In the genomic region with DNA sequence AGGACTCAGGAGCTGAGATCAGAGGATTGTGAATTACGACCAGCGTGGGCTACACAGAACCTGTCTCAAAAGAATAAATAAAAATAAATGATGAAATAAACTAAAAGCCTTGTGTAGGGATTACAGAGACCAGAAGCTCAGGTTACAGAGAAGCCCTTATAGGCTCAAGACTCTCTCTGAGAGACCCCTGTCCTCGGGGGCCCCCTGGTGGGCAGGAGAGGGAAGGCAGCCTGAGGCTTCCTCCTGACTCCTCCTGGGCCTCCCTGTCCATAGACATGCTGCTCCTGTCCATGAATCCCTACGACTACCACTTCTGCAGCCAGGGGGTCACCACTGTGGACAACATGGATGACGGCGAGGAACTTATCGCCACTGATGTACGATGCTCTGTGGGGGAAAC, we compare ENCODE assay signal across 8 mouse cellular contexts. TPM values are rescaled to one million over a fixed set of nuclear protein-coding genes. Genes with fewer than 3 reads are reported as not detected.
DNase-seq lines count a peak whose midpoint lies in the region; ATAC-seq lines count a peak whose summit lies in the region.

No protein-coding gene starts in this region.

- WGBS in embryonic facial prominence, embryonic 11.5 days, result 22% methylated on average over 8 of the region's 8 CpGs
- WGBS in kidney, embryonic 14.5 days, result 21% methylated on average over 8 of the region's 8 CpGs

- H3K4me1 ChIP-seq in embryonic facial prominence, embryonic 11.5 days (ENCODE audit: control insufficient read depth, insufficient read depth, low read length), result no peaks in the 10 kb centered on the region
- H3K4me1 ChIP-seq in kidney, embryonic 14.5 days (ENCODE audit: control insufficient read depth, insufficient read depth, low read length), result no peaks in the 10 kb centered on the region

- no peak overlapping the region for H3K9ac ChIP-seq in embryonic facial prominence, embryonic 11.5 days (replicated peaks; ENCODE audit: low read length)
- H3K9ac ChIP-seq in kidney, embryonic 14.5 days (ENCODE audit: low read depth, low read length), result no peak overlapping the region

- H3K9me3 ChIP-seq in embryonic facial prominence, embryonic 11.5 days (replicated peaks; ENCODE audit: control insufficient read depth, low read length), result no peaks in the 10 kb centered on the region
- no peaks in the 10 kb centered on the region for H3K9me3 ChIP-seq in kidney, embryonic 14.5 days (ENCODE audit: control insufficient read depth, low read length)

- ATAC-seq in embryonic facial prominence, embryonic 11.5 days (replicated peaks; ENCODE audit: insufficient number of reproducible peaks, low FRiP score, low TSS enrichment, low read depth), result peak; percentile 48; the same call in 1 of the 2 replicates
- peak; percentile 73 for ATAC-seq in kidney, embryonic 14.5 days (ENCODE audit: low FRiP score, low TSS enrichment)

- no peak overlapping the region for H3K27ac ChIP-seq in embryonic facial prominence, embryonic 11.5 days (replicated peaks; ENCODE audit: low read depth, low read length)
- H3K27ac ChIP-seq in kidney, embryonic 14.5 days (ENCODE audit: low read depth, low read length), result no peak overlapping the region

- no peaks in the 10 kb centered on the region for H3K27me3 ChIP-seq in embryonic facial prominence, embryonic 11.5 days (ENCODE audit: control insufficient read depth, insufficient read depth, low read length)
- H3K27me3 ChIP-seq in kidney, embryonic 14.5 days (ENCODE audit: control insufficient read depth, insufficient read depth, low read length), result no peaks in the 10 kb centered on the region

- H3K36me3 ChIP-seq in embryonic facial prominence, embryonic 11.5 days (replicated peaks; ENCODE audit: control insufficient read depth, insufficient read depth, low read depth, low read length), result no peaks in the 10 kb centered on the region
- H3K36me3 ChIP-seq in kidney, embryonic 14.5 days (ENCODE audit: control insufficient read depth, insufficient read depth, low read length), result no peaks in the 10 kb centered on the region

- DNase-seq in 3T3-L1 (ENCODE audit: low read depth, low spot score) (peak; percentile 90), liver (peak; percentile 95)
- DNase-seq in adrenal gland, postnatal 14 days, result peak; percentile 96
- DNase-seq in embryonic facial prominence, embryonic 11.5 days (ENCODE audit: low spot score), result peak; percentile 87
- peak; percentile 55 to 83 for DNase-seq in heart, adult 9 months (ENCODE audit: low spot score in 2 of 2)
- DNase-seq in monocyte, adult 2 months (ENCODE audit: low read depth in 1 of 2, low spot score in 2 of 2), result peak; percentile 47 to 80
- peak; percentile 90 to 98 for DNase-seq in spleen, postnatal 4 days (ENCODE audit: low spot score in 2 of 2)

- H3K4me2 ChIP-seq in embryonic facial prominence, embryonic 11.5 days (ENCODE audit: low read depth, low read length), result no peak overlapping the region
- no peak overlapping the region for H3K4me2 ChIP-seq in kidney, embryonic 14.5 days (replicated peaks; ENCODE audit: low read depth, low read length)

- no peak overlapping the region for H3K4me3 ChIP-seq in embryonic facial prominence, embryonic 11.5 days (ENCODE audit: low read depth, low read length)
- no peak overlapping the region for H3K4me3 ChIP-seq in kidney, embryonic 14.5 days (ENCODE audit: low read length)

RNA-seq across cellular contexts. Expression of a gene that starts 8.8 kb away (rescaled TPM):
- total RNA-seq in adrenal gland, postnatal 14 days (2021), result 0.08 and 0.74 TPM in 2 replicates
- 0.34 and 0.45 TPM in 2 replicates for polyA plus RNA-seq in embryonic facial prominence, embryonic 11.5 days (2014; fragmentation: Nextera tagmentation; extraction: Ambion mirVana)
- polyA plus RNA-seq in kidney, embryonic 14.5 days (2014; fragmentation: Nextera tagmentation; extraction: Ambion mirVana), result 0.96 and 2.1 TPM in 2 replicates

RNA-seq across cellular contexts. Expression of a gene that starts 27.2 kb away (rescaled TPM):
- total RNA-seq in adrenal gland, postnatal 14 days (2021), result 46.6 and 48.4 TPM in 2 replicates
- 24.0 and 24.3 TPM in 2 replicates for polyA plus RNA-seq in embryonic facial prominence, embryonic 11.5 days (2014; fragmentation: Nextera tagmentation; extraction: Ambion mirVana)
- 25.0 and 29.8 TPM in 2 replicates for polyA plus RNA-seq in kidney, embryonic 14.5 days (2014; fragmentation: Nextera tagmentation; extraction: Ambion mirVana)
